Mouse (Mus musculus): ENCODE measurements around the gene Aars2. TPM values are rescaled to one million over a fixed set of nuclear protein-coding genes. Genes with fewer than 3 reads are reported as not detected.

The Aars2 gene
- total and polyA plus RNA-seq, 3 experiments, result 14.4 to 63.5 (median 25.6) TPM

- peak; percentile 62 for DNase-seq (ENCODE audit: low read depth, low spot score)
- Histone ChIP-seq H3K4me3 (ENCODE audit: control insufficient read depth in 1 of 2, insufficient read depth in 1 of 2, low read depth in 2 of 2, low read length in 2 of 2) (no peak overlapping the region), H3K4me1 (ENCODE audit: control insufficient read depth in 1 of 2, insufficient read depth in 2 of 2, low read length in 2 of 2) (peaks cover 0 to 22% of the 10 kb centered on the region in 2 experiments; a peak in 2 of 4 replicates), H3K79me2 (ENCODE audit: control insufficient read depth, insufficient read depth, low read length, poor library complexity) (peaks cover 28% of the 10 kb centered on the region), H3K36me3 (ENCODE audit: control insufficient read depth in 1 of 2, insufficient read depth in 2 of 2, low read length in 2 of 2) (peaks cover 14 to 19% of the 10 kb centered on the region in 2 experiments), H3K9me3 (replicated peaks; ENCODE audit: insufficient read depth, low read length) (no peaks in the 10 kb centered on the region), H3K27ac (ENCODE audit: control insufficient read depth, low read depth, low read length) (no peak overlapping the region), H3K27me3 (ENCODE audit: control insufficient read depth in 1 of 2, insufficient read depth in 2 of 2, low read length in 2 of 2) (no peaks in the 10 kb centered on the region), H3K9ac (ENCODE audit: control insufficient read depth, low read depth, low read length, poor library complexity, severe bottlenecking) (no peak overlapping the region)
- no peak for TF ChIP-seq SMC3 (IDR thresholded peaks at IDR 0.05; ENCODE audit: low read depth, low read length)
- 0 out of 2 replicates have a peak, but pooled peaks have one; percentile 9 for TF ChIP-seq TAL1 (IDR thresholded peaks at IDR 0.05; ENCODE audit: low read length)
Measured at GRCm38 (mm10) chr17:45566031-45566359, 59.4 kb downstream of the Aars2 start.

GRCm38 (mm10) chr17:45566360-45567161 is 59.9 kb downstream of the Aars2 start:
- Histone ChIP-seq H3K79me2 (ENCODE audit: control insufficient read depth, insufficient read depth, low read length, poor library complexity) (peaks cover 34% of the 10 kb centered on the region), H3K9me3 (replicated peaks; ENCODE audit: insufficient read depth, low read length) (no peaks in the 10 kb centered on the region), H3K27me3 (ENCODE audit: control insufficient read depth in 1 of 2, insufficient read depth in 2 of 2, low read length in 2 of 2) (no peaks in the 10 kb centered on the region), H3K36me3 (ENCODE audit: control insufficient read depth in 1 of 2, insufficient read depth in 2 of 2, low read length in 2 of 2) (peaks cover 19 to 25% of the 10 kb centered on the region in 2 experiments), H3K4me3 (ENCODE audit: control insufficient read depth in 1 of 2, insufficient read depth in 1 of 2, low read depth in 2 of 2, low read length in 2 of 2) (no peak overlapping the region), H3K4me1 (ENCODE audit: control insufficient read depth in 1 of 2, insufficient read depth in 2 of 2, low read length in 2 of 2) (peaks cover 0 to 28% of the 10 kb centered on the region in 2 experiments; a peak in 2 of 4 replicates), H3K27ac (ENCODE audit: control insufficient read depth, low read depth, low read length) (no peak overlapping the region), H3K9ac (ENCODE audit: control insufficient read depth, low read depth, low read length, poor library complexity, severe bottlenecking) (no peak overlapping the region)
- TF ChIP-seq MYB (IDR thresholded peaks at IDR 0.05; ENCODE audit: low read depth, low read length) (0 out of 2 replicates have a peak, but pooled peaks have one; percentile 16), USF1 (IDR thresholded peaks at IDR 0.05; ENCODE audit: low read depth, low read length) (no peak), GATA1 (IDR thresholded peaks at IDR 0.05; ENCODE audit: low read depth, low read length) (no peak), ZKSCAN1 (IDR thresholded peaks at IDR 0.05; ENCODE audit: low read depth, low read length) (no peak), GABPA (IDR thresholded peaks at IDR 0.05; ENCODE audit: low read depth, low read length) (no peak), SMC3 (IDR thresholded peaks at IDR 0.05; ENCODE audit: low read depth, low read length) (peak; percentile 4; the same call in 1 of the 2 replicates), NRF1 (IDR thresholded peaks at IDR 0.05; ENCODE audit: insufficient read depth, low read depth, low read length, poor library complexity, severe bottlenecking) (no peak), POLR2AphosphoS2 (IDR thresholded peaks at IDR 0.05; ENCODE audit: low read length) (peak; percentile 98; the same call in 1 of the 2 replicates), ZC3H11A (IDR thresholded peaks at IDR 0.05; ENCODE audit: low read depth, low read length) (no peak), NELFE (IDR thresholded peaks at IDR 0.05; ENCODE audit: low read depth, low read length) (no peak), ZMIZ1 (IDR thresholded peaks at IDR 0.05; ENCODE audit: low read depth, low read length) (peak; percentile 71), TCF12 (IDR thresholded peaks at IDR 0.05; ENCODE audit: low read depth, low read length) (no peak), ELF1 (IDR thresholded peaks at IDR 0.05; ENCODE audit: low read depth, low read length) (no peak), SIN3A (IDR thresholded peaks at IDR 0.05; ENCODE audit: low read length) (no peak), BHLHE40 (IDR thresholded peaks at IDR 0.05; ENCODE audit: borderline replicate concordance, low read depth, low read length) (no peak), CHD2 (IDR thresholded peaks at IDR 0.05; ENCODE audit: low read length) (no peak; the same call in 1 of the 2 replicates), POLR2AphosphoS5 (IDR thresholded peaks at IDR 0.05; ENCODE audit: borderline replicate concordance, low read depth, low read length) (peak; percentile 77), ETS1 (IDR thresholded peaks at IDR 0.05; ENCODE audit: low read depth, low read length) (no peak), E2F4 (IDR thresholded peaks at IDR 0.05; ENCODE audit: borderline replicate concordance, low read depth, low read length) (no peak), MAZ (IDR thresholded peaks at IDR 0.05; ENCODE audit: low read depth, low read length) (0 out of 2 replicates have a peak, but pooled peaks have one; percentile 30), RCOR1 (IDR thresholded peaks at IDR 0.05; ENCODE audit: low read depth, low read length) (no peak), POLR2A (IDR thresholded peaks at IDR 0.05; ENCODE audit: control insufficient read depth in 1 of 2, insufficient read depth in 1 of 2, low read depth in 1 of 2, low read length in 2 of 2, poor library complexity in 1 of 2) (0 out of 4 replicates have a peak, but pooled peaks of 1 of the 2 experiments have one; percentile 12), KAT2A (conservative IDR thresholded peaks at IDR 0.05; ENCODE audit: low read depth, low read length) (no peak), CHD1 (IDR thresholded peaks at IDR 0.05; ENCODE audit: low read depth, low read length) (no peak)
- peak; percentile 75 for DNase-seq (ENCODE audit: low read depth, low spot score)
